Mouse (Mus musculus): ENCODE measurements at regions not wholly inside any gene's neighbourhood (a gene's known extent, or its start where the extent isn't known, plus 50 kb on each side); places are given as distances from the start of the nearest gene placed in this dataset.
"Not testable (repeated sequence)": the region's sequence is repeated elsewhere in the genome, so short reads cannot be mapped to it uniquely, and the experiment has no call there.

GRCm38 (mm10) chr2:94729791-94730190 lies 291.9 kb upstream of the Api5 start:
- H3K4me3 ChIP-seq (ENCODE audit: low read depth, low read length), result no peak overlapping the region
- H3K9ac ChIP-seq (ENCODE audit: low read depth, low read length), result no peak overlapping the region
- H3K36me3 ChIP-seq (ENCODE audit: control insufficient read depth, insufficient read depth), result no peaks in the 10 kb centered on the region
- no peak overlapping the region for H3K27ac ChIP-seq (ENCODE audit: low read depth, low read length)
- H3K9me3 ChIP-seq (ENCODE audit: control insufficient read depth), result no peaks in the 10 kb centered on the region
- no peak for ATAC-seq
- H3K4me1 ChIP-seq (replicated peaks; ENCODE audit: control insufficient read depth, insufficient read depth, low read length), result no peaks in the 10 kb centered on the region
- WGBS, result 83% methylated on average over 5 of the region's 5 CpGs
- no peak overlapping the region for H3K4me2 ChIP-seq (replicated peaks; ENCODE audit: low read depth)
- no peak for TF ChIP-seq CTCF (IDR thresholded peaks at IDR 0.05; ENCODE audit: low read depth)
- no peaks in the 10 kb centered on the region for H3K27me3 ChIP-seq (replicated peaks; ENCODE audit: control insufficient read depth, insufficient read depth, low read length)

GRCm38 (mm10) chr2:94699383-94699782 lies 261.4 kb upstream of the Api5 start:
- H3K9me3 ChIP-seq (ENCODE audit: control insufficient read depth), result no peaks in the 10 kb centered on the region
- 45% methylated on average over 1 of the region's 1 CpGs for WGBS
- no peak for TF ChIP-seq CTCF (IDR thresholded peaks at IDR 0.05; ENCODE audit: low read depth)
- H3K4me1 ChIP-seq (replicated peaks; ENCODE audit: control insufficient read depth, insufficient read depth, low read length), result no peaks in the 10 kb centered on the region
- no peak overlapping the region for H3K27ac ChIP-seq (ENCODE audit: low read depth, low read length)
- no peaks in the 10 kb centered on the region for H3K36me3 ChIP-seq (ENCODE audit: control insufficient read depth, insufficient read depth)
- H3K4me3 ChIP-seq (ENCODE audit: low read depth, low read length), result no peak overlapping the region
- no peak overlapping the region for H3K4me2 ChIP-seq (replicated peaks; ENCODE audit: low read depth)
- no peak overlapping the region for H3K9ac ChIP-seq (ENCODE audit: low read depth, low read length)
- no peaks in the 10 kb centered on the region for H3K27me3 ChIP-seq (replicated peaks; ENCODE audit: control insufficient read depth, insufficient read depth, low read length)
- ATAC-seq, result no peak

GRCm38 (mm10) chr2:94695212-94695611 lies 257.3 kb upstream of the Api5 start:
- no peak overlapping the region for H3K27ac ChIP-seq (ENCODE audit: low read depth, low read length)
- no peaks in the 10 kb centered on the region for H3K36me3 ChIP-seq (ENCODE audit: control insufficient read depth, insufficient read depth)
- TF ChIP-seq CTCF (IDR thresholded peaks at IDR 0.05; ENCODE audit: low read depth), result no peak
- H3K9ac ChIP-seq (ENCODE audit: low read depth, low read length), result no peak overlapping the region
- H3K4me1 ChIP-seq (replicated peaks; ENCODE audit: control insufficient read depth, insufficient read depth, low read length), result no peaks in the 10 kb centered on the region
- ATAC-seq, result no peak
- H3K4me3 ChIP-seq (ENCODE audit: low read depth, low read length), result no peak overlapping the region
- no peak overlapping the region for H3K4me2 ChIP-seq (replicated peaks; ENCODE audit: low read depth)
- no peaks in the 10 kb centered on the region for H3K27me3 ChIP-seq (replicated peaks; ENCODE audit: control insufficient read depth, insufficient read depth, low read length)
- H3K9me3 ChIP-seq (ENCODE audit: control insufficient read depth), result no peaks in the 10 kb centered on the region
- WGBS, result 78% methylated on average over 3 of the region's 3 CpGs

GRCm38 (mm10) chr2:94690560-94690959 lies 252.6 kb upstream of the Api5 start:
- H3K27me3 ChIP-seq (replicated peaks; ENCODE audit: control insufficient read depth, insufficient read depth, low read length), result no peaks in the 10 kb centered on the region
- no peak for ATAC-seq
- H3K4me2 ChIP-seq (replicated peaks; ENCODE audit: low read depth), result no peak overlapping the region
- H3K27ac ChIP-seq (ENCODE audit: low read depth, low read length), result no peak overlapping the region
- no peak for TF ChIP-seq CTCF (IDR thresholded peaks at IDR 0.05; ENCODE audit: low read depth)
- H3K9ac ChIP-seq (ENCODE audit: low read depth, low read length), result no peak overlapping the region
- no peak overlapping the region for H3K4me3 ChIP-seq (ENCODE audit: low read depth, low read length)
- 46% methylated on average over 4 of the region's 4 CpGs for WGBS
- H3K36me3 ChIP-seq (ENCODE audit: control insufficient read depth, insufficient read depth), result no peaks in the 10 kb centered on the region
- H3K4me1 ChIP-seq (replicated peaks; ENCODE audit: control insufficient read depth, insufficient read depth, low read length), result no peaks in the 10 kb centered on the region
- no peaks in the 10 kb centered on the region for H3K9me3 ChIP-seq (ENCODE audit: control insufficient read depth)

- H3K4me3 ChIP-seq (ENCODE audit: low read depth, low read length); H3K4me1 ChIP-seq (replicated peaks; ENCODE audit: control insufficient read depth, insufficient read depth, low read length); H3K27ac ChIP-seq (ENCODE audit: low read depth, low read length); H3K9me3 ChIP-seq (ENCODE audit: control insufficient read depth); H3K36me3 ChIP-seq (ENCODE audit: control insufficient read depth, insufficient read depth); H3K9ac ChIP-seq (ENCODE audit: low read depth, low read length); H3K4me2 ChIP-seq (replicated peaks; ENCODE audit: low read depth); H3K27me3 ChIP-seq (replicated peaks; ENCODE audit: control insufficient read depth, insufficient read depth, low read length); ATAC-seq: not testable (repeated sequence)
- WGBS, result 93% methylated on average over 2 of the region's 5 CpGs
Measured at GRCm38 (mm10) chr2:94685619-94686018, 247.7 kb upstream of the Api5 start.

GRCm38 (mm10) chr2:94680096-94680765 lies 242.3 kb upstream of the Api5 start:
- no peak for ATAC-seq
- 73% methylated on average over 6 of the region's 6 CpGs for WGBS
- no peak for TF ChIP-seq CTCF (IDR thresholded peaks at IDR 0.05; ENCODE audit: low read depth)

GRCm38 (mm10) chr2:94665850-94666249 lies 227.9 kb upstream of the Api5 start:
- WGBS, result 90% methylated on average over 2 of the region's 2 CpGs
- Histone ChIP-seq H3K36me3 (ENCODE audit: control insufficient read depth, insufficient read depth) (no peaks in the 10 kb centered on the region), H3K9ac (ENCODE audit: low read depth, low read length) (no peak overlapping the region), H3K4me3 (ENCODE audit: low read depth, low read length) (no peak overlapping the region), H3K9me3 (ENCODE audit: control insufficient read depth) (no peaks in the 10 kb centered on the region), H3K27ac (ENCODE audit: low read depth, low read length) (no peak overlapping the region), H3K27me3 (replicated peaks; ENCODE audit: control insufficient read depth, insufficient read depth, low read length) (no peaks in the 10 kb centered on the region), H3K4me2 (replicated peaks; ENCODE audit: low read depth) (no peak overlapping the region), H3K4me1 (replicated peaks; ENCODE audit: control insufficient read depth, insufficient read depth, low read length) (no peaks in the 10 kb centered on the region)
- no peak for ATAC-seq
- no peak for TF ChIP-seq CTCF (IDR thresholded peaks at IDR 0.05; ENCODE audit: low read depth)

More at GRCm38 (mm10) chr2:94680096-94680765, 242.3 kb upstream of the Api5 start:
- no peaks in the 10 kb centered on the region for H3K9me3 ChIP-seq (ENCODE audit: control insufficient read depth)
- H3K4me3 ChIP-seq (ENCODE audit: low read depth, low read length), result no peak overlapping the region
- no peak overlapping the region for H3K9ac ChIP-seq (ENCODE audit: low read depth, low read length)
- H3K4me2 ChIP-seq (replicated peaks; ENCODE audit: low read depth), result no peak overlapping the region
- H3K27ac ChIP-seq (ENCODE audit: low read depth, low read length), result no peak overlapping the region
- no peaks in the 10 kb centered on the region for H3K36me3 ChIP-seq (ENCODE audit: control insufficient read depth, insufficient read depth)
- no peaks in the 10 kb centered on the region for H3K27me3 ChIP-seq (replicated peaks; ENCODE audit: control insufficient read depth, insufficient read depth, low read length)
- no peaks in the 10 kb centered on the region for H3K4me1 ChIP-seq (replicated peaks; ENCODE audit: control insufficient read depth, insufficient read depth, low read length)

All from intestine, postnatal 0 days (tissue).